Mouse (Mus musculus) olfactory bulb, adult 2 months (tissue): ENCODE results near the gene BC029722.

Experiments used
- CTCF ChIP-seq: fragments of 200-500 bp; IDR thresholded peaks from 2 replicates; pipeline ENCODE4 v1.5.1; 2012; ENCODE audit warnings: low read depth, mild to moderate bottlenecking, low read length, moderate library complexity; ENCODE audit not compliant: insufficient read depth
- POLR2A ChIP-seq: fragments of 200-500 bp; IDR thresholded peaks from 2 replicates; pipeline ENCODE4 v1.6.1; 2012; ENCODE audit warnings: mild to moderate bottlenecking, low read depth, low read length, moderate library complexity; ENCODE audit not compliant: insufficient read depth

- TF ChIP-seq CTCF: no peak
- no peak for TF ChIP-seq POLR2A
These were observed 44.1 kb downstream of the BC029722 start, which contains the start of gene Mmp24 for GRCm38 (mm10) chr2:155774927-155775684.
